Comparison of ENCODE assay signal across 20 mouse cellular contexts in genomic region chr4:41153146-41153545, GRCm38 (mm10). TPM values are rescaled to one million over a fixed set of nuclear protein-coding genes. Genes with fewer than 3 reads are reported as not detected.
DNase-seq lines count a peak whose midpoint lies in the region; ATAC-seq and TF ChIP-seq lines count a peak whose summit lies in the region.
"Had no signal": no experiment of that assay in that cellular context is flagged by ENCODE, and none has a peak within 500 bp of the region (broad histone marks: within the 10 kb centered on the region; RNA-seq: fewer than 3 reads in every experiment).

No protein-coding gene starts in this region.

- ATAC-seq in frontal cortex, adult (ENCODE audit: low TSS enrichment): peak; percentile 59; the same call in 1 of the 2 replicates
- ATAC-seq in Patski: no peak
- no peak for ATAC-seq in forebrain, embryonic 15.5 days (replicated peaks)
- ATAC-seq: hindbrain, embryonic 16.5 days; intestine, postnatal 0 days had no signal

- POLR2A ChIA-PET in Patski (lab: Charles Lee): interaction anchor here (0.6 kb wide), 1 partner anchor 30 kb away, joined by 3 read pairs; no protein-coding TSS in a partner anchor

- TF ChIP-seq CTCF in Patski (IDR thresholded peaks at IDR 0.05): no peak

- no peaks in the 10 kb centered on the region for H3K27me3 ChIP-seq in Patski
- no peaks in the 10 kb centered on the region for H3K27me3 ChIP-seq in forebrain, embryonic 15.5 days
- H3K27me3 ChIP-seq: limb, embryonic 13.5 days; liver, embryonic 15.5 days had no signal

- H3K4me3 ChIP-seq in forebrain, embryonic 15.5 days: no peak overlapping the region
- H3K4me3 ChIP-seq: limb, embryonic 13.5 days; liver, embryonic 15.5 days had no signal

- H3K4me1 ChIP-seq in forebrain, embryonic 15.5 days: 0 out of 2 replicates have a peak, but pooled peaks cover 5% of the 10 kb centered on the region

- no peaks in the 10 kb centered on the region for H3K9me3 ChIP-seq in forebrain, embryonic 15.5 days
- H3K9me3 ChIP-seq: limb, embryonic 13.5 days; liver, embryonic 15.5 days had no signal

- in situ Hi-C loops in Patski (cut with MboI; ENCODE audit: low pct_unique_long_range_greater_than_20kb): no loop called here

- no peak overlapping the region for H3K4me2 ChIP-seq in forebrain, embryonic 15.5 days (replicated peaks)
- H3K4me2 ChIP-seq: heart, embryonic 11.5 days; limb, embryonic 13.5 days; liver, embryonic 15.5 days had no signal

- CTCF ChIA-PET in Patski (lab: Charles Lee): no interaction called here

- no peak overlapping the region for H3K27ac ChIP-seq in forebrain, embryonic 15.5 days (replicated peaks)
- H3K27ac ChIP-seq: kidney, postnatal 0 days; limb, embryonic 13.5 days; liver, embryonic 15.5 days had no signal

- H3K9ac ChIP-seq in forebrain, embryonic 15.5 days (replicated peaks): no peak overlapping the region
- H3K9ac ChIP-seq: limb, embryonic 13.5 days; liver, embryonic 15.5 days had no signal

- 66% methylated on average over 3 of the region's 3 CpGs for WGBS in forebrain, embryonic 15.5 days

- no peak for DNase-seq in frontal cortex, postnatal 14 days (ENCODE audit: low spot score in 2 of 2)
- DNase-seq in 3134 (ENCODE audit: extremely low read depth, insufficient read length, low spot score) (peak; percentile 48), Patski (ENCODE audit: low read depth, low spot score) (peak; percentile 10)
- DNase-seq in adrenal gland, postnatal 36 days: peak; percentile 61 to 65
- no peak for DNase-seq in layer of hippocampus, adult 18-20 months (ENCODE audit: low spot score in 2 of 2)
- no peak for DNase-seq in layer of hippocampus, postnatal 25 days (ENCODE audit: extremely low spot score in 1 of 2, low spot score in 1 of 2)
- DNase-seq: B cell, adult 2 months; cerebellum, adult 18-20 months; gastrocnemius, postnatal 36 days; heart, postnatal 36 days; lung, postnatal 14 days; thymus, postnatal 36 days had no signal

- no peaks in the 10 kb centered on the region for H3K36me3 ChIP-seq in forebrain, embryonic 15.5 days

RNA-seq across cellular contexts. Expression of gene Ube2r2, which starts 17.6 kb away (rescaled TPM):
- polyA plus RNA-seq in Patski (2021): 115 TPM
- 100 to 1,000 TPM; 103 to 115 TPM for total RNA-seq in adrenal gland, postnatal 36 days (2021)
- 62.0 and 67.1 TPM in 2 replicates for polyA plus RNA-seq in forebrain, embryonic 15.5 days (2015; fragmentation: Nextera tagmentation; extraction: Ambion mirVana)
- 10 to 100 TPM; 78.4 to 78.6 TPM for total RNA-seq in layer of hippocampus, adult 18-20 months (2021)
- total RNA-seq in layer of hippocampus, postnatal 25 days (2021): 10 to 100 TPM; 76.4 to 77.5 TPM

RNA-seq across cellular contexts. Expression of gene Nol6, which starts 28.9 kb away (rescaled TPM):
- 18.8 TPM for polyA plus RNA-seq in Patski (2021)
- total RNA-seq in adrenal gland, postnatal 36 days (2021): 10 to 100 TPM; 58.0 to 61.8 TPM
- 35.3 and 36.2 TPM in 2 replicates for polyA plus RNA-seq in forebrain, embryonic 15.5 days (2015; fragmentation: Nextera tagmentation; extraction: Ambion mirVana)
- total RNA-seq in layer of hippocampus, adult 18-20 months (2021): 100 to 1,000 TPM; 107 to 108 TPM
- 100 to 1,000 TPM; 101 to 103 TPM for total RNA-seq in layer of hippocampus, postnatal 25 days (2021)

RNA-seq across cellular contexts. Expression of gene Aqp3, which starts 55.2 kb away (rescaled TPM):
- 2.3 TPM for polyA plus RNA-seq in Patski (2021)
- total RNA-seq in adrenal gland, postnatal 36 days (2021): under 1 TPM in 1 of 2 experiments, not detected in 1; 0.23 TPM
- 0.51 TPM in 1 of 2 replicates, not detected in the other for polyA plus RNA-seq in forebrain, embryonic 15.5 days (2015; fragmentation: Nextera tagmentation; extraction: Ambion mirVana)
- total RNA-seq in layer of hippocampus, adult 18-20 months (2021): not detected
- not detected for total RNA-seq in layer of hippocampus, postnatal 25 days (2021)
- total RNA-seq: gastrocnemius, postnatal 36 days; heart, postnatal 36 days had no signal

Comparison
In these comparisons a context has a peak if more than half of its experiments do, and no peak if none do; other contexts are left out.
1. DNase-seq: peak in 3134 (single experiment), Patski (single experiment) and adrenal gland, postnatal 36 days (2 of 2); none in frontal cortex, postnatal 14 days (0 of 2), layer of hippocampus, adult 18-20 months (0 of 2) and layer of hippocampus, postnatal 25 days (0 of 2).